Mouse (Mus musculus): ENCODE results near the gene Frg2f1.

DNA sequence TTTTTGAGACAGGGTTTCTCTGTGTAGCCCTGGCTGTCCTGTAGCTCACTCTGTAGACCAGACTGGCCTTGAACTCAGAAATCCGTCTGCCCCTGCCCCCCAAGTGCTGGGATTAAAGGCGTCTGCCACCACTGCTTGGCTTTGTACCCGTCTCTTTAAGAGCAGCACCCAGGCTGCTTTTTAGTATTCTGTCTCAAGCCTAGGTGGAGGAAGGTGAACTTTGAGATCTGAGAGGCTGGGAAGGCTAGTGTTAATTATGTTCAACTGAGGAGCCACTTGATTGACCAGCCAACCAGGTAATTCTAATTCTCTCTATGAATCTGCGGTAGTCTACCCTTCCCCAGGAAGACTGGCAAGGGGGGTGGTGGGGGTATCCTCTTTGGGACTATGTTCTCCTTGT is 1.9 kb downstream of the Frg2f1 start:
- no peak for TF ChIP-seq CTCF (IDR thresholded peaks at IDR 0.05; ENCODE audit: insufficient read depth, low read length)
- no peak for TF ChIP-seq POLR2A (IDR thresholded peaks at IDR 0.05; ENCODE audit: borderline replicate concordance, extremely low read depth, low read depth, low read length)
